Mouse (Mus musculus) forebrain, embryonic 11.5 days (tissue): ENCODE data around the gene Ube2v1. TPM values are rescaled to one million over a fixed set of nuclear protein-coding genes. Genes with fewer than 3 reads are reported as not detected.
A peak's percentile ranks its signal among the peaks of the same experiment; 100 is the strongest.

Source experiments
- ATAC-seq: fragments of 200-750 bp; cut with Nextera tagmentation; replicated peaks from 2 replicates; pipeline ENCODE4 v1.8.0; 2017; ENCODE audit warnings: moderate TSS enrichment; ENCODE audit not compliant: low FRiP score
- DNase-seq: peaks from one replicate; pipeline ENCODE4 v3.0.0-alpha.2; 2017; ENCODE audit warnings: low spot score
- H3K27ac ChIP-seq: fragments of 300-500 bp; sonication (generic); 2 replicates; pipeline ENCODE4 v1.5.1; 2014; ENCODE audit warnings: low read depth, low read length
- H3K27me3 ChIP-seq: fragments of 300-500 bp; sonication (generic); 2 replicates; pipeline ENCODE4 v1.6.1; 2014; ENCODE audit warnings: mild to moderate bottlenecking, low read length, mixed read lengths; ENCODE audit not compliant: control insufficient read depth, insufficient read depth
- H3K36me3 ChIP-seq: fragments of 300-500 bp; sonication (generic); 2 replicates; pipeline ENCODE4 v1.6.1; 2014; ENCODE audit warnings: mild to moderate bottlenecking, low read length, moderate library complexity, mixed read lengths; ENCODE audit not compliant: control insufficient read depth, insufficient read depth
- H3K4me1 ChIP-seq: fragments of 300-500 bp; sonication (generic); replicated peaks from 2 replicates; pipeline ENCODE4 v1.6.1; 2014; ENCODE audit warnings: low read length, mixed read lengths; ENCODE audit not compliant: control insufficient read depth, insufficient read depth
- H3K4me2 ChIP-seq: fragments of 300-500 bp; sonication (generic); 2 replicates; pipeline ENCODE4 v1.6.1; 2014; ENCODE audit warnings: low read depth, mild to moderate bottlenecking, low read length, moderate library complexity, mixed read lengths; ENCODE audit not compliant: severe bottlenecking
- H3K4me3 ChIP-seq: fragments of 300-500 bp; sonication (generic); 2 replicates; pipeline ENCODE4 v1.5.1; 2014; ENCODE audit warnings: low read depth, low read length
- H3K9ac ChIP-seq: fragments of 300-500 bp; sonication (generic); 2 replicates; pipeline ENCODE4 v1.6.1; 2014; ENCODE audit warnings: low read length
- H3K9me3 ChIP-seq: fragments of 300-500 bp; sonication (generic); 2 replicates; pipeline ENCODE4 v1.6.1; 2016; ENCODE audit warnings: low read length, mixed read lengths; ENCODE audit not compliant: control insufficient read depth
- WGBS: fragments of 180-500 bp; shearing (Covaris S2); extraction: QIAGEN DNeasy Blood & Tissue Kit; methylation state at CpG from one replicate; pipeline ENCODE4 v1.1.7; 2014; 5-methylcytosine and 5-hydroxymethylcytosine counted together
- polyA plus RNA-seq: library from polyadenylated mRNA; unstranded; fragments of >200 nt; fragmentation: Nextera tagmentation; extraction: Ambion mirVana; gene quantifications from 2 replicates; pipeline ENCODE4 v1.2.1, GENCODE M21; 2014

The Ube2v1 gene
- polyA plus RNA-seq, 1 experiment from 2014 or later, result 333 TPM

- Histone ChIP-seq H3K27ac (no peak overlapping the region), H3K27me3 (no peaks in the 10 kb centered on the region)
These were observed 35.6 kb downstream of the Ube2v1 start for GRCm38 (mm10) chr2:167596262-167596661.

GRCm38 (mm10) chr2:167595761-167596171 lies 36.1 kb downstream of the Ube2v1 start:
- H3K9ac ChIP-seq, result no peak overlapping the region
- 38% methylated on average over 14 of the region's 14 CpGs for WGBS
- peak overlapping the region; percentile 12; the same call in 1 of the 2 replicates for H3K27ac ChIP-seq
- H3K27me3 ChIP-seq, result no peaks in the 10 kb centered on the region
- H3K4me1 ChIP-seq, result peaks cover 8% of the 10 kb centered on the region; the same call in 1 of the 2 replicates
- DNase-seq (peak; percentile 72), ATAC-seq (no peak)
- no peaks in the 10 kb centered on the region for H3K36me3 ChIP-seq
- no peak overlapping the region for H3K4me2 ChIP-seq
- H3K9me3 ChIP-seq, result no peaks in the 10 kb centered on the region
- no peak overlapping the region for H3K4me3 ChIP-seq

More at GRCm38 (mm10) chr2:167596262-167596661, 35.6 kb downstream of the Ube2v1 start:
- WGBS, result 36% methylated on average over 3 of the region's 4 CpGs
- Histone ChIP-seq H3K9me3 (no peaks in the 10 kb centered on the region), H3K4me2 (no peak overlapping the region), H3K9ac (no peak overlapping the region), H3K4me3 (no peak overlapping the region), H3K36me3 (no peaks in the 10 kb centered on the region), H3K4me1 (peaks cover 8% of the 10 kb centered on the region; the same call in 1 of the 2 replicates)
- DNase-seq, result no peak
- ATAC-seq, result no peak

GRCm38 (mm10) chr2:167594444-167594934 lies 37.4 kb downstream of the Ube2v1 start:
- Histone ChIP-seq H3K9me3 (no peaks in the 10 kb centered on the region), H3K4me2 (no peak overlapping the region), H3K4me1 (peaks cover 8% of the 10 kb centered on the region; the same call in 1 of the 2 replicates), H3K27ac (no peak overlapping the region), H3K9ac (no peak overlapping the region), H3K27me3 (no peaks in the 10 kb centered on the region), H3K4me3 (no peak overlapping the region), H3K36me3 (no peaks in the 10 kb centered on the region)
- DNase-seq (no peak), ATAC-seq (no peak)
- 57% methylated on average over 10 of the region's 10 CpGs for WGBS

GRCm38 (mm10) chr2:167593551-167594250 lies 38.2 kb downstream of the Ube2v1 start:
- no peak overlapping the region for H3K27ac ChIP-seq
- no peak overlapping the region for H3K4me2 ChIP-seq
- no peaks in the 10 kb centered on the region for H3K36me3 ChIP-seq
- DNase-seq (no peak), ATAC-seq (no peak)
- H3K4me3 ChIP-seq, result no peak overlapping the region
- peaks cover 2% of the 10 kb centered on the region; the same call in 1 of the 2 replicates for H3K27me3 ChIP-seq
- H3K9ac ChIP-seq, result no peak overlapping the region
- WGBS, result 83% methylated on average over 4 of the region's 4 CpGs
- H3K9me3 ChIP-seq, result no peaks in the 10 kb centered on the region
- peaks cover 14% of the 10 kb centered on the region; the same call in 1 of the 2 replicates for H3K4me1 ChIP-seq

GRCm38 (mm10) chr2:167588774-167589577 lies 42.9 kb downstream of the Ube2v1 start:
- H3K27me3 ChIP-seq, result peaks cover 2% of the 10 kb centered on the region; the same call in 1 of the 2 replicates
- no peak overlapping the region for H3K27ac ChIP-seq
- no peak for DNase-seq
- peaks cover 9% of the 10 kb centered on the region; the same call in 1 of the 2 replicates for H3K4me1 ChIP-seq
- ATAC-seq, result no peak
- H3K4me2 ChIP-seq, result peak overlapping the region; percentile 18; the same call in 1 of the 2 replicates
- 14% methylated on average over 21 of the region's 21 CpGs for WGBS
- peak overlapping the region; percentile 39 for H3K9ac ChIP-seq
- H3K4me3 ChIP-seq, result no peak overlapping the region
- no peaks in the 10 kb centered on the region for H3K36me3 ChIP-seq
- no peaks in the 10 kb centered on the region for H3K9me3 ChIP-seq

GRCm38 (mm10) chr2:167586976-167587375 lies 44.9 kb downstream of the Ube2v1 start:
- Histone ChIP-seq H3K9me3 (no peaks in the 10 kb centered on the region), H3K4me3 (no peak overlapping the region), H3K9ac (no peak overlapping the region), H3K36me3 (no peaks in the 10 kb centered on the region), H3K4me1 (peaks cover 9% of the 10 kb centered on the region; the same call in 1 of the 2 replicates), H3K27me3 (peaks cover 2% of the 10 kb centered on the region; the same call in 1 of the 2 replicates), H3K27ac (no peak overlapping the region), H3K4me2 (no peak overlapping the region)
- no peak for ATAC-seq
- whole genome bisulfite sequencing, result 27% methylated on average over 9 of the region's 9 CpGs
- no peak for DNase-seq

- no peak overlapping the region for H3K9ac ChIP-seq
- no peak for DNase-seq
- WGBS, result 23% methylated on average over 8 of the region's 8 CpGs
- ATAC-seq, result no peak
- H3K4me3 ChIP-seq, result no peak overlapping the region
- H3K4me2 ChIP-seq, result no peak overlapping the region
- H3K36me3 ChIP-seq, result no peaks in the 10 kb centered on the region
- H3K27ac ChIP-seq, result 0 out of 2 replicates have a peak overlapping the region, but pooled peaks have one; percentile 3
- peaks cover 9% of the 10 kb centered on the region; the same call in 1 of the 2 replicates for H3K4me1 ChIP-seq
- no peaks in the 10 kb centered on the region for H3K9me3 ChIP-seq
- H3K27me3 ChIP-seq, result peaks cover 2% of the 10 kb centered on the region; the same call in 1 of the 2 replicates
These were observed 45.9 kb downstream of the Ube2v1 start for GRCm38 (mm10) chr2:167586041-167586440.

GRCm38 (mm10) chr2:167585273-167585672 lies 46.6 kb downstream of the Ube2v1 start:
- Histone ChIP-seq H3K4me2 (no peak overlapping the region), H3K36me3 (no peaks in the 10 kb centered on the region), H3K4me1 (peaks cover 9% of the 10 kb centered on the region; the same call in 1 of the 2 replicates), H3K27me3 (peaks cover 2% of the 10 kb centered on the region; the same call in 1 of the 2 replicates), H3K9me3 (no peaks in the 10 kb centered on the region), H3K4me3 (no peak overlapping the region), H3K27ac (no peak overlapping the region), H3K9ac (no peak overlapping the region)
- DNase-seq (no peak), ATAC-seq (no peak)
- 78% methylated on average over 2 of the region's 2 CpGs for WGBS
